Mouse (Mus musculus) telencephalon, adult 2 months (tissue): Measurements from ENCODE around the gene Rb1.

ENCODE experiments used
- DNase-seq: peaks from one replicate; pipeline ENCODE4 v3.0.0-alpha.2; 2011; ENCODE audit warnings: low read depth, low spot score

Rb1 gene

GRCm38 (mm10) chr14:73211477-73211876, 114.1 kb downstream of the Rb1 start:
- no peak for DNase-seq

GRCm38 (mm10) chr14:73210196-73210595, 115.4 kb downstream of the Rb1 start:
- no peak for DNase-seq

- no peak for DNase-seq
Observed at GRCm38 (mm10) chr14:73209262-73209661, 116.4 kb downstream of the Rb1 start.

- no peak for DNase-seq
Observed at GRCm38 (mm10) chr14:73204016-73204415, 121.6 kb downstream of the Rb1 start.

GRCm38 (mm10) chr14:73201447-73201846, 124.2 kb downstream of the Rb1 start:
- no peak for DNase-seq

- peak; percentile 55 for DNase-seq
Observed at GRCm38 (mm10) chr14:73199058-73199457, 126.6 kb downstream of the Rb1 start.

GRCm38 (mm10) chr14:73186875-73187274, 138.7 kb downstream of the Rb1 start:
- no peak for DNase-seq

- no peak for DNase-seq
Observed at GRCm38 (mm10) chr14:73181144-73181543, 144.5 kb downstream of the Rb1 start.

GRCm38 (mm10) chr14:73180671-73181070, 145.0 kb downstream of the Rb1 start:
- no peak for DNase-seq

GRCm38 (mm10) chr14:73179221-73179681, 146.4 kb downstream of the Rb1 start:
- DNase-seq = no peak

- no peak for DNase-seq
Observed at GRCm38 (mm10) chr14:73177961-73178360, 147.7 kb downstream of the Rb1 start.

GRCm38 (mm10) chr14:73176266-73176665, 149.4 kb downstream of the Rb1 start:
- no peak for DNase-seq

- DNase-seq = no peak
Observed at GRCm38 (mm10) chr14:73175814-73176213, 149.8 kb downstream of the Rb1 start.

GRCm38 (mm10) chr14:73175031-73175430, 150.6 kb downstream of the Rb1 start:
- DNase-seq = no peak

- no peak for DNase-seq
Observed at GRCm38 (mm10) chr14:73174091-73174995, 151.3 kb downstream of the Rb1 start.

- no peak for DNase-seq
Observed at GRCm38 (mm10) chr14:73173662-73174061, 152.0 kb downstream of the Rb1 start.

GRCm38 (mm10) chr14:73172196-73173011, 153.2 kb downstream of the Rb1 start:
- DNase-seq = no peak

- no peak for DNase-seq
Observed at GRCm38 (mm10) chr14:73169926-73170844, 155.4 kb downstream of the Rb1 start.

GRCm38 (mm10) chr14:73168605-73169004, 157.0 kb downstream of the Rb1 start:
- DNase-seq = no peak

GRCm38 (mm10) chr14:73165136-73165535, 160.5 kb downstream of the Rb1 start:
- DNase-seq = no peak

- no peak for DNase-seq
Observed at GRCm38 (mm10) chr14:73163363-73163998, 162.1 kb downstream of the Rb1 start.
